Mouse (Mus musculus) heart, adult 18-20 months (tissue): ENCODE results near the gene Ptp4a2. TPM values are rescaled to one million over a fixed set of nuclear protein-coding genes. Genes with fewer than 3 reads are reported as not detected.
"Not testable (repeated sequence)": the region's sequence is repeated elsewhere in the genome, so short reads cannot be mapped to it uniquely, and the experiment has no call there.

Source experiments
- DNase-seq, 2 experiments: peaks; one replicate each; pipeline ENCODE4 v3.0.0; 2021 to 2022; ENCODE audit warnings: mixed read lengths in 1 of 2
- long read RNA-seq, 2 experiments: library from polyadenylated mRNA; stranded (forward); transcript quantifications; one replicate each; pipeline ENCODE4 v2.0.0; 2021
- total RNA-seq, 2 experiments: library from RNA; stranded (reverse); gene quantifications; 2 replicates each; pipeline ENCODE4 v1.2.3; 2021

Ptp4a2 gene
- 100 to 1,000 TPM; 202 to 222 TPM for total RNA-seq
- long read RNA-seq, experiment 1, transcript Ptp4a2-201 (6 exons, 3,646 nt) = major isoform, 42 of 127 reads
- long read RNA-seq, experiment 1, transcript Ptp4a2-207 (6 exons, 3,382 nt) = minor isoform, 21 of 127 reads
- long read RNA-seq, experiment 1, partial matches to known transcripts = 8 of 127 reads
- long read RNA-seq, experiment 1, other reads (novel, unspliced or antisense) = 55 of 127 reads
- long read RNA-seq, experiment 2, transcript Ptp4a2-207 (6 exons, 3,382 nt) = minor isoform, 9 of 64 reads
- long read RNA-seq, experiment 2, transcript Ptp4a2-201 (6 exons, 3,646 nt) = major isoform, 20 of 64 reads
- long read RNA-seq, experiment 2, partial matches to known transcripts = 27 of 64 reads
- long read RNA-seq, experiment 2, other reads (novel, unspliced or antisense) = 8 of 64 reads

- DNase-seq = peak; percentile 76 to 89
Observed at GRCm38 (mm10) chr4:129810798-129811604, at the start of gene Ptp4a2. Gene Ptp4a2 (plus strand): TSS chr4:129811219.

- no peak for DNase-seq
Observed at GRCm38 (mm10) chr4:129761606-129762005, 49.4 kb upstream of the Ptp4a2 start.

GRCm38 (mm10) chr4:129762496-129762895 lies 48.5 kb upstream of the Ptp4a2 start:
- DNase-seq = not testable (repeated sequence)

- no peak for DNase-seq
Observed at GRCm38 (mm10) chr4:129765351-129765750, 45.7 kb upstream of the Ptp4a2 start.

- DNase-seq = no peak
Observed at GRCm38 (mm10) chr4:129767782-129768181, 43.2 kb upstream of the Ptp4a2 start.

- not testable (repeated sequence) for DNase-seq
Observed at GRCm38 (mm10) chr4:129768742-129769141, 42.3 kb upstream of the Ptp4a2 start.

- no peak for DNase-seq
Observed at GRCm38 (mm10) chr4:129770600-129770999, 40.4 kb upstream of the Ptp4a2 start.

GRCm38 (mm10) chr4:129771314-129771671 lies 39.7 kb upstream of the Ptp4a2 start:
- DNase-seq = no peak

GRCm38 (mm10) chr4:129771672-129772521 lies 39.1 kb upstream of the Ptp4a2 start:
- DNase-seq = no peak

GRCm38 (mm10) chr4:129781881-129782675 lies 28.9 kb upstream of the Ptp4a2 start:
- peak; percentile 45 to 64 for DNase-seq

- DNase-seq = peak; percentile 18 to 29
Observed at GRCm38 (mm10) chr4:129782857-129783331, 28.1 kb upstream of the Ptp4a2 start.

GRCm38 (mm10) chr4:129783506-129783905 lies 27.5 kb upstream of the Ptp4a2 start:
- DNase-seq = no peak

- DNase-seq = peak; percentile 80 to 85
Observed at GRCm38 (mm10) chr4:129785178-129785577, 25.8 kb upstream of the Ptp4a2 start.

GRCm38 (mm10) chr4:129788693-129789092 lies 22.3 kb upstream of the Ptp4a2 start:
- DNase-seq = peak; percentile 23 to 55

GRCm38 (mm10) chr4:129789635-129790034 lies 21.4 kb upstream of the Ptp4a2 start:
- DNase-seq = peak in 1 of 2 experiments; percentile 13

- DNase-seq = no peak
Observed at GRCm38 (mm10) chr4:129790475-129790874, 20.5 kb upstream of the Ptp4a2 start.

GRCm38 (mm10) chr4:129791399-129791798 lies 19.6 kb upstream of the Ptp4a2 start:
- no peak for DNase-seq

- DNase-seq = no peak
Observed at GRCm38 (mm10) chr4:129792666-129793202, 18.3 kb upstream of the Ptp4a2 start.

- peak in 1 of 2 experiments; percentile 20 for DNase-seq
Observed at GRCm38 (mm10) chr4:129793713-129794329, 17.2 kb upstream of the Ptp4a2 start.

GRCm38 (mm10) chr4:129795151-129795860 lies 15.7 kb upstream of the Ptp4a2 start:
- peak; percentile 74 to 75 for DNase-seq
